Mouse (Mus musculus): Measurements from ENCODE around the gene Poln.

Poln gene

GRCm38 (mm10) chr5:33994671-33995625 lies 174.3 kb downstream of the Poln start:
- in situ Hi-C loops (cut with MseI, MboI): no loop called here

GRCm38 (mm10) chr5:33983309-33984121 lies 185.7 kb downstream of the Poln start, which contains the start of gene Gm1673:
Gm1673 (plus strand) TSS chr5:33983433.
- in situ Hi-C loops (cut with MseI, MboI): no loop called here

- in situ Hi-C loops (cut with MseI, MboI): no loop called here
Measured at GRCm38 (mm10) chr5:33982731-33983259, 186.5 kb downstream of the Poln start.

GRCm38 (mm10) chr5:33976267-33976666 lies 193.0 kb downstream of the Poln start:
- in situ Hi-C loops (cut with MseI, MboI): no loop called here

- in situ Hi-C loops (cut with MseI, MboI): no loop called here
Measured at GRCm38 (mm10) chr5:33974736-33975135, 194.5 kb downstream of the Poln start.

- in situ Hi-C loops (cut with MseI, MboI): no loop called here
Measured at GRCm38 (mm10) chr5:33959382-33959781, 209.9 kb downstream of the Poln start.
